8 mouse cellular contexts compared by ENCODE assay signal in the genomic region with DNA sequence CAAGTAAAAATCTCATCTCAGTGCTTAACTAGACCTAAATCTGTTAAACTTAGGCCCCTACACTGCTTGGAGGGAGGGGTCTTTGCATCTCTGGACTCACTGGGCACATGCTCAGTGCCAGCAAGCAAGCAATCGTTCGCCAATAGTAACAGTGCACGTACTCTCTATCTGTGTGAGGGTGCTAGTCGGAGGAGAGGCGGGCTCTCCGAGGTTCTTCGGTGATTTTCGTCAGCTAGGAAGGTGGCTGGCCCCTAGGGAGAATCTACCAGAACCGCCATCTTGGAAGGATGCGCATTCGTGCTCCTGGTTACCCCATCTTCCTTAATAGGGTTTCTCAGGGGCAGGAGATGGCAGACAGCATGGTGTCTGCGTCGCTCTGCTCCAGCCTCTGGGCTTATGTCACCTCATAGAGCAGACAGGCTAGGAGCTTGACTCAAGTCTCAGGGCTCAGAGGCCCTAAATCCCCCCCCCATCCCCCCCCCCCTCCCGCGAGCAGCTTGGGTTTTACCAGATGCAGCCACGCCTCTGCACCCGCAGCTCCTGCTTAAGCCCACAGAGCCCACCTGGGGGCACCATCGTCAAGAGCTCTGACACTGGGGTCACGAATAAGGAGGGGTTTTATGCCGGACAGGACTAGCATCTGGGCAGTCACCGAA. TPM values are rescaled to one million over a fixed set of nuclear protein-coding genes. Genes with fewer than 3 reads are reported as not detected.
A peak's percentile ranks its signal among the peaks of the same experiment; 100 is the strongest.
DNase-seq lines count a peak whose midpoint lies in the region; ATAC-seq and TF ChIP-seq lines count a peak whose summit lies in the region.

No protein-coding gene starts in this region.

- H3K9me3 ChIP-seq in hindbrain, postnatal 0 days (ENCODE audit: low read length) = no peaks in the 10 kb centered on the region

- H3K36me3 ChIP-seq in hindbrain, postnatal 0 days (ENCODE audit: insufficient read depth, low read length) = no peaks in the 10 kb centered on the region

- peak; percentile 86 for ATAC-seq in activated CD4-positive, CD25-positive, alpha-beta regulatory T cell, adult 4 months
- peak; percentile 99 for ATAC-seq in hindbrain, postnatal 0 days

- 28% methylated on average over 20 of the region's 21 CpGs for WGBS in hindbrain, postnatal 0 days

- H3K4me2 ChIP-seq in hindbrain, postnatal 0 days (ENCODE audit: low read depth, low read length) = peak overlapping the region; percentile 58

- H3K9ac ChIP-seq in hindbrain, postnatal 0 days (replicated peaks; ENCODE audit: low read length) = peak overlapping the region; percentile 60

- TF ChIP-seq POLR2A in cortical plate, adult 2 months (IDR thresholded peaks at IDR 0.05; ENCODE audit: extremely low read depth, insufficient read depth, low read length) = peak; percentile 75; the same call in 1 of the 2 replicates

- H3K4me1 ChIP-seq in cortical plate, adult 2 months (ENCODE audit: control insufficient read depth, insufficient read depth, low read length) = no peaks in the 10 kb centered on the region
- no peaks in the 10 kb centered on the region for H3K4me1 ChIP-seq in hindbrain, postnatal 0 days (ENCODE audit: insufficient read depth, low read length)

- H3K27ac ChIP-seq in cortical plate, adult 2 months (ENCODE audit: insufficient read depth, low read length) = peak overlapping the region; percentile 85
- H3K27ac ChIP-seq in hindbrain, postnatal 0 days = peak overlapping the region; percentile 86

- peak overlapping the region; percentile 78 for H3K4me3 ChIP-seq in cortical plate, adult 2 months (ENCODE audit: insufficient read depth, low read length)
- H3K4me3 ChIP-seq in hindbrain, postnatal 0 days (ENCODE audit: low read length) = peak overlapping the region; percentile 40

- H3K27me3 ChIP-seq in hindbrain, postnatal 0 days (ENCODE audit: insufficient read depth, low read length) = no peaks in the 10 kb centered on the region

- DNase-seq in gastrocnemius, postnatal 10 days = peak; percentile 33
- peak; percentile 94 for DNase-seq in hindbrain, postnatal 0 days (ENCODE audit: low spot score)
- peak; percentile 78 for DNase-seq in left cerebral cortex, adult 11 months (ENCODE audit: low spot score)
- peak; percentile 55 for DNase-seq in lung, postnatal 14 days
- peak; percentile 41 for DNase-seq in retina, adult 2 months (ENCODE audit: low read depth, low spot score)
- DNase-seq in thymus, postnatal 14 days = peak; percentile 81

- TF ChIP-seq CTCF in cortical plate, adult 2 months (IDR thresholded peaks at IDR 0.05; ENCODE audit: extremely low read depth, insufficient read depth, low read length) = no peak
- TF ChIP-seq CTCF in hindbrain, postnatal 0 days (IDR thresholded peaks at IDR 0.05; ENCODE audit: low read depth) = no peak

RNA-seq across cellular contexts. Expression of gene Araf, which starts 0.7 kb away (rescaled TPM):
- 100 to 1,000 TPM; 113 to 128 TPM for polyA plus RNA-seq in activated CD4-positive, CD25-positive, alpha-beta regulatory T cell, adult 4 months (2017; shearing (Covaris generic))
- 200 and 204 TPM in 2 replicates for polyA plus RNA-seq in cortical plate, adult 2 months (2012; rRNA removed)
- 10 to 100 TPM; 78.8 to 79.6 TPM for total RNA-seq in gastrocnemius, postnatal 10 days (2021)
- 294 and 310 TPM in 2 replicates for total RNA-seq in hindbrain, postnatal 0 days (2014; rRNA removed)
- 381 and 392 TPM in 2 replicates for polyA plus RNA-seq in hindbrain, postnatal 0 days (2015; fragmentation: Nextera tagmentation; extraction: Ambion mirVana)

Comparison
In these comparisons a context has a peak if more than half of its experiments do, and no peak if none do; other contexts are left out.
1. Peak in every context shown above with its lines: DNase-seq, ATAC-seq, H3K4me3 ChIP-seq and H3K27ac ChIP-seq.
2. DNase-seq: peak in every context shown above with its lines; median percentile 94 in hindbrain, postnatal 0 days; 81 in thymus, postnatal 14 days; 78 in left cerebral cortex, adult 11 months; 55 in lung, postnatal 14 days; 41 in retina, adult 2 months; 33 in gastrocnemius, postnatal 10 days.